Mouse (Mus musculus) megakaryocyte, embryonic 14.5 days (primary cell): ENCODE measurements around the gene Gm17416.

Experiments
- FLI1 ChIP-seq: IDR thresholded peaks from 2 replicates; pipeline ENCODE4 v1.6.1; 2012; ENCODE audit warnings: low read length, inconsistent platforms, mixed read lengths
- GATA1 ChIP-seq: IDR thresholded peaks from 3 replicates; pipeline ENCODE4 v1.6.1; 2012; ENCODE audit warnings: mixed read lengths, low read length, inconsistent platforms, borderline replicate concordance

DNA sequence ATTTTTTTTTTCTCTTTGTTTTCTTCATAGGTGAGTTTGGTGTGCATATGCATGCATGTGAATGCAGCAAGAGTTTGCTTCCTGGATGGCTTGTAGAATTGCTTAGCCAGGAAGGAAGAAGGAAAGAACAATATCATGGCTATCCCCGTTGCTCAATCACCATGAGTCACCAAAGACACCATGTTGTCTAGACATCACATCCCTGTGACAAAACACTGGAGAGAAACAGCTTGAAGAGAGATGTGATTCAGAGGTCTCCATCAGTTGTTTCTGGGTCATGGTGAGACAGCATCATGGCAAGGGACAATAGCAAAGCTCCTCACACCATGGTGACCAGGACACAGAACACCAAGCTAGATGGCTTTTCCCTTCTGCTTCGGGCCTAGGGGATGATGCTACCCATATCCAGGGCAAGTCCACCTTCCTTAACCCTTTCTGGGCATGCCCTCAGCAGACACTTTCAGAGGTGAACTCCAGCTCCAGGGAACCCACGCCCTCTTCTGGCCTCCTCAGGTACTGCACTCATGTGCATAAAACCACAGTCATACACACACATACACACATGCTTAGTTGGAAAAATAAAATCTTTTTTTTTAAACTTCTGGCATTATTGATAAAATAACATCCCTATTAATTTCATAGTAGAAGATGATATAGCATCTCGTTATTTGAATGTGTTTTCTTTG is 32.3 kb downstream of the Gm17416 start:
- TF ChIP-seq GATA1: no peak
- no peak for TF ChIP-seq FLI1
